Mouse (Mus musculus) fibroblast of lung, adult 2 months (primary cell): Measurements from ENCODE around the gene St5.
A peak's percentile ranks its signal among the peaks of the same experiment; 100 is the strongest.

Experiments
- DNase-seq: peaks from one replicate; pipeline ENCODE4 v3.0.0-alpha.2; 2011; ENCODE audit warnings: low read depth

Gene St5

GRCm38 (mm10) chr7:109700213-109700612, 3.2 kb downstream of the St5 start:
- DNase-seq, result no peak

- DNase-seq, result no peak
Observed at GRCm38 (mm10) chr7:109695339-109695726, 8.1 kb downstream of the St5 start.

- DNase-seq, result no peak
Observed at GRCm38 (mm10) chr7:109694576-109695338, 8.6 kb downstream of the St5 start.

- DNase-seq, result no peak
Observed at GRCm38 (mm10) chr7:109690961-109691360, 12.4 kb downstream of the St5 start.

- no peak for DNase-seq
Observed at GRCm38 (mm10) chr7:109690101-109690500, 13.3 kb downstream of the St5 start.

GRCm38 (mm10) chr7:109686585-109687128, 16.7 kb downstream of the St5 start:
- DNase-seq, result no peak

- DNase-seq, result no peak
Observed at GRCm38 (mm10) chr7:109680879-109681278, 22.5 kb downstream of the St5 start.

- DNase-seq, result no peak
Observed at GRCm38 (mm10) chr7:109680284-109680683, 23.1 kb downstream of the St5 start.

GRCm38 (mm10) chr7:109674944-109675628, 28.3 kb downstream of the St5 start:
- DNase-seq, result no peak

- peak; percentile 91 for DNase-seq
Observed at GRCm38 (mm10) chr7:109671581-109672471, 31.6 kb downstream of the St5 start.

- peak; percentile 28 for DNase-seq
Observed at GRCm38 (mm10) chr7:109669426-109670170, 33.8 kb downstream of the St5 start.

- no peak for DNase-seq
Observed at GRCm38 (mm10) chr7:109666664-109667063, 36.7 kb downstream of the St5 start.

GRCm38 (mm10) chr7:109662626-109663025, 40.8 kb downstream of the St5 start:
- no peak for DNase-seq

GRCm38 (mm10) chr7:109659278-109659677, 44.1 kb downstream of the St5 start:
- DNase-seq, result no peak

GRCm38 (mm10) chr7:109657884-109658283, 45.5 kb downstream of the St5 start:
- DNase-seq, result no peak

GRCm38 (mm10) chr7:109654871-109655270, 48.5 kb downstream of the St5 start:
- no peak for DNase-seq

GRCm38 (mm10) chr7:109648812-109649594, 54.4 kb downstream of the St5 start:
- DNase-seq, result no peak

GRCm38 (mm10) chr7:109646574-109646973, 56.8 kb downstream of the St5 start:
- DNase-seq, result no peak

- no peak for DNase-seq
Observed at GRCm38 (mm10) chr7:109643305-109643994, 60.0 kb downstream of the St5 start.

- DNase-seq, result no peak
Observed at GRCm38 (mm10) chr7:109641963-109642362, 61.4 kb downstream of the St5 start.
